Mouse (Mus musculus): ENCODE measurements around the gene Nmur1.

GRCm38 (mm10) chr1:86456892-86457581, 31.0 kb upstream of the Nmur1 start:
- TF ChIP-seq FLI1 (IDR thresholded peaks at IDR 0.05; ENCODE audit: low read length) (no peak), GATA1 (IDR thresholded peaks at IDR 0.05; ENCODE audit: borderline replicate concordance, low read length) (no peak)

All from megakaryocyte, embryonic 14.5 days (primary cell).